Mouse (Mus musculus): ENCODE results near the gene Zfp36l1. TPM values are rescaled to one million over a fixed set of nuclear protein-coding genes. Genes with fewer than 3 reads are reported as not detected.

The Zfp36l1 gene
- polyA plus RNA-seq, 1 experiment from 2014 or later, result 92.3 TPM

- H3K9me3 ChIP-seq (replicated peaks), result no peaks in the 10 kb centered on the region
- H3K27me3 ChIP-seq, result no peaks in the 10 kb centered on the region
- H3K4me1 ChIP-seq, result peaks cover 40% of the 10 kb centered on the region
- no peak overlapping the region for H3K4me2 ChIP-seq (replicated peaks)
- H3K36me3 ChIP-seq, result no peaks in the 10 kb centered on the region
- H3K4me3 ChIP-seq, result no peak overlapping the region
- WGBS, result 87% methylated on average over 5 of the region's 5 CpGs
- ATAC-seq (ENCODE audit: low FRiP score), result no peak
- H3K9ac ChIP-seq, result no peak overlapping the region
- no peak overlapping the region for H3K27ac ChIP-seq
Measured at GRCm38 (mm10) chr12:80127191-80127762, 14.5 kb upstream of the Zfp36l1 start.

DNA sequence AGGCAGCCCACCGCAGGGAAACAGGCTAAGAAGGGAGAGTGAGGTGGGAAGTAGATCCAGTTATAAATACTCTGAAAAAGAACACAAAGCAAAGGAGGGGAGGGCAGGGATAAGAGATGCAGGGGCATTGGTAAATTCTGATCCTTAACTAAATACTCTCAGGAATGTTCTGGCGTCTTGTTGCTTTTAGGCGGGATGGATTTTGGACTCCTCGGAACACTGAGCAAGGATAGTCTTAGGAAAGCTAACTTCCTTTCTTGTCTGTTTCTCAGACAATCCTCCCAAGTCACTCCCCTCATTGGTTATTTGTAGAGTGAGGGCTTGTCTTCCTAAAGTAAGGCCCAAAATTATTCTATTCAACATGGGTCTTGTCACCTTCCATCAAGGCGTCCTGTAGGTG, 12.5 kb upstream of the Zfp36l1 start:
- Histone ChIP-seq H3K4me2 (replicated peaks) (no peak overlapping the region), H3K9ac (no peak overlapping the region), H3K4me1 (peaks cover 23% of the 10 kb centered on the region), H3K9me3 (replicated peaks) (no peaks in the 10 kb centered on the region), H3K4me3 (no peak overlapping the region), H3K27ac (no peak overlapping the region), H3K27me3 (no peaks in the 10 kb centered on the region), H3K36me3 (peaks cover 3% of the 10 kb centered on the region)
- 94% methylated on average over 5 of the region's 5 CpGs for WGBS
- ATAC-seq (ENCODE audit: low FRiP score), result no peak

DNA sequence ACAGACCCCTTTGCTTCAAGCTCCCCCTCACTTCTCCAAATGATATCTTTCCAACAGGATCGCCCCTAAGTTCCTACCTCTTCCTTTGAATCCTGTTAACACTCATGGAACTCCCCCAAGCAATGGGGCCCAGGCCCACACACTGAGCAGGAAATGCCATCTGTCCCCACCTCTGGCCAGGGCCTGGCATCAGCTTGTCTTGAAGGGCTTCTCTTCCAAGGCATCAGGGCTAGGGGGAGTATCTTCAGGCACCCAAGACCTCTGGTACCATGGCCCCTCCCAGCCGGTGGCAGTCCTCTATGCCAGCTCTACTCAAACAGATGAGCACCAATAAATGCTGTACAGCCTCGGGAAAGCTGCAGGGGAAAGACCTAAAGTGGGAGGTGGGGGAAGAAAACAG, 11.9 kb upstream of the Zfp36l1 start:
- Histone ChIP-seq H3K4me1 (peaks cover 17% of the 10 kb centered on the region), H3K4me3 (no peak overlapping the region), H3K36me3 (peaks cover 7% of the 10 kb centered on the region), H3K9ac (no peak overlapping the region), H3K27ac (no peak overlapping the region), H3K4me2 (replicated peaks) (no peak overlapping the region), H3K9me3 (replicated peaks) (no peaks in the 10 kb centered on the region), H3K27me3 (no peaks in the 10 kb centered on the region)
- no peak for ATAC-seq (ENCODE audit: low FRiP score)
- 74% methylated on average over 3 of the region's 3 CpGs for WGBS

DNA sequence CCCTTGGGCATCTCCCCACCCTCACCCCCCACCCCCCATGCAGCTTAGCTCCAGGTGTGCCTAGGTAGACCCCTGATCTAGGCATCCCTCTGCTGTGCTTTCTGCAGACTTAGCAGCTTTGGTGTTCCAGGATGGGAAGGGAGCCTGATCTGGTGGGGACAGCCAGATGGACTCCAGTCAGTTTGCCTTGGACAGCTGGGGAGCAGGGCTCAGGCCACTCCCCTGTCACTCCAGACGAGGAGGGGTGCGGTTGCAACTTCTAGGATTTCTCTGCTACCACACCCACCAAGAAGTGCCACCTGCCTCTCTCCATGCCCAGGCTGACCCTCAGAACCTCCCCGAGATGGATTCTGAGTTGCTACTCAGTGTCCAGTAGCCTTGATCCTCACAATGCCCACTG, 11.4 kb upstream of the Zfp36l1 start:
- Histone ChIP-seq H3K27ac (0 out of 2 replicates have a peak overlapping the region, but pooled peaks have one; percentile 62), H3K36me3 (peaks cover 11% of the 10 kb centered on the region), H3K9ac (no peak overlapping the region), H3K4me2 (replicated peaks) (no peak overlapping the region), H3K4me3 (no peak overlapping the region), H3K4me1 (peaks cover 12% of the 10 kb centered on the region), H3K9me3 (replicated peaks) (no peaks in the 10 kb centered on the region), H3K27me3 (no peaks in the 10 kb centered on the region)
- no peak for ATAC-seq (ENCODE audit: low FRiP score)
- 72% methylated on average over 3 of the region's 3 CpGs for WGBS

DNA sequence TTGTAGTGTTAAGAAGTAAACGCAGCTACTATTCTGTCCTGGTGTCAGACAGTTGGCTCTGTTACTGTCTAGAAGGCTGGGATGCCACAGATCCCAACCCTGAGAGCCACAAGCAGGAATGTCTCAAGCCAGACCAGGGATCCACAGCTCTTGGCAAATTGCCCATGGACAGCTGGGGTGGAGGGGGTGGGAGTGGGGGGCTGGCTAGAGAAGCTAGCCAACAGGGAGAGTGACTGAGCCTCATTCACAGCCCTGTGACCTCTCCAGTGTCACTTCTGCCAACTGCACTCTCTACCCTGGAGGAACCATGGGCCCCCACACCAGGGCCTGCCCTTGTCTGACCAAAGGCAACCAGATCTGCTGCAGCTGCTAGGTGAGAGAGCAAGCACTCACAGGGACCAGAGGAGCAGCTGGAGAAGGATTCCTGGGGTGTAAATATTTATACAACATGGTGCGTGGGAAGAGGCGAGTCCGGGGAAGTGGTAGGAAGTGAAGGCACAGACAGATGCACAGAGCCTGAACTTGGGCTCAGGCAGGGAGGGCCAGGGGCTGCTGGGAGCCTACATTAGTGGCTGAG, 10.5 kb upstream of the Zfp36l1 start:
- H3K9me3 ChIP-seq (replicated peaks), result no peaks in the 10 kb centered on the region
- peak overlapping the region; percentile 62 for H3K27ac ChIP-seq
- H3K4me2 ChIP-seq (replicated peaks), result no peak overlapping the region
- WGBS, result 53% methylated on average over 4 of the region's 4 CpGs
- H3K4me3 ChIP-seq, result no peak overlapping the region
- H3K27me3 ChIP-seq, result no peaks in the 10 kb centered on the region
- peak overlapping the region; percentile 24; the same call in 1 of the 2 replicates for H3K9ac ChIP-seq
- no peak for ATAC-seq (ENCODE audit: low FRiP score)
- H3K36me3 ChIP-seq, result peaks cover 11% of the 10 kb centered on the region
- H3K4me1 ChIP-seq, result peaks cover 11% of the 10 kb centered on the region

DNA sequence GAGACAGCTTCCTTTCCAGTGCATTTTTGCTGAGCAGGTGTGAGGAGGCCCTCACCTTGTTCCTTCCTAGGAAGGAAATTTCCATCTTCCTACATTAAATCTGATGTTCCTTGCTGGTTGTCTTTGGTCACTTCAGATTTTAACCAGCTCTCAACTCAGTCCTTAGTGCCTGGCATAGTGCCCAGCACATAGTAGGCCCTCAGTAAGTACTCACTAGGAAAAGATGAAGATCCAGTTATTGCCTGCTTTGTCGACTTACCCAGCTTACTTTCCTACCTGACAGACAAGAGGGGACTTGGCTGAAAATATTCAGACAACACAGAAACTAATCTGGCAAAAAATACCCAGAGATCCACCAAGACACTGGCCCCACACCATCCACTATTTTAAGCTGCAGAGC, 8.6 kb upstream of the Zfp36l1 start:
- H3K9me3 ChIP-seq (replicated peaks), result no peaks in the 10 kb centered on the region
- ATAC-seq (ENCODE audit: low FRiP score), result no peak
- no peak overlapping the region for H3K27ac ChIP-seq
- 77% methylated on average over 1 of the region's 1 CpGs for WGBS
- H3K36me3 ChIP-seq, result peaks cover 11% of the 10 kb centered on the region
- H3K4me3 ChIP-seq, result no peak overlapping the region
- H3K9ac ChIP-seq, result no peak overlapping the region
- H3K4me2 ChIP-seq (replicated peaks), result no peak overlapping the region
- H3K27me3 ChIP-seq, result no peaks in the 10 kb centered on the region
- peaks cover 14% of the 10 kb centered on the region for H3K4me1 ChIP-seq

GRCm38 (mm10) chr12:80118588-80118987, 5.8 kb upstream of the Zfp36l1 start:
- ATAC-seq (ENCODE audit: low FRiP score), result no peak
- no peak overlapping the region for H3K9ac ChIP-seq
- peaks cover 32% of the 10 kb centered on the region for H3K4me1 ChIP-seq
- peaks cover 11% of the 10 kb centered on the region for H3K36me3 ChIP-seq
- H3K27ac ChIP-seq, result no peak overlapping the region
- H3K27me3 ChIP-seq, result no peaks in the 10 kb centered on the region
- H3K4me3 ChIP-seq, result no peak overlapping the region
- no peak overlapping the region for H3K4me2 ChIP-seq (replicated peaks)
- 89% methylated on average over 1 of the region's 1 CpGs for WGBS
- H3K9me3 ChIP-seq (replicated peaks), result no peaks in the 10 kb centered on the region

DNA sequence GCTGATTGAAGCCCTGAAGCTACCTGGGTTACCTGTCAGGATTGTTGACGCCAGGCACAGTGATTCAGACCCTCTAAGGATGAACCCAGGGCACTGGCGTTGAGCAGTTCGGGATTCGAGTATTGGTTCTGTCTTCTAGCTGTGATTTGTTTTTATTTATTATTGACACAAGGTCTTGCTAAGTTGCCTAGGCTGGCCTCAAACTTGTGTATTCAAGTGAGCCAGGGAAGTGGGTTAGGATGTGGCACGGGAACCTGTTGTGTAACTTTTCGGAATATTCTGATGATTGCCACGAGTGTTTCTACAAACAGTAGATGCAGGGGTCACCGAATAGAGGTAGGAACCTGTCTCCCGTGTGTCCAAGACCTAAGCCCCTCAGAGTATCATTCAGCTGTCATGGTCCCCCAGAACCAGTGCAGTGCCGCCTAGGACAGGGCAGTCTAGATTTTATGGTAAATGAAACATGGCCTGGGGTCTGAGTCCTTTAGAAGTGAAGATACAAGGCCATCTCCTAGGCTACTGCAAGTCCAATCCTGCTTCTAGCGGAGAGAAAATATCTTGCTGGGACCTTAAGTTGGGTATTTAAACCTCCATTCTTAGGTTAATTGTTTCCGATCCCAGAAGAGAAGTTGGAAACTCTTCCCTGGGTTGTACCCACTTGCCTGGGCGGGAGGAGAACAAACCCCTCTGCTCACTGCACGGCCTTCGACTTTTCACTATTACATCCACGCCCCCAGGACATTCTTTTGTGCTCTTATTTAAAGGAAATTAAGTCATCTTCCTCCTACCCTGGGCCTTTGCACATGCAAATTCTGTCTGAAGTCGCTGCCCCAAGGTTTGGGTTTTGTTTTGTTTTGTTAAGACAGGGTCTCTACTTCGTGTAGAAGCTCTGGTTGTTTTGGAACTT, 3.6 kb upstream of the Zfp36l1 start:
- ATAC-seq (ENCODE audit: low FRiP score), result no peak
- peak overlapping the region; percentile 96 for H3K27ac ChIP-seq
- H3K9ac ChIP-seq, result peak overlapping the region; percentile 81
- H3K9me3 ChIP-seq (replicated peaks), result no peaks in the 10 kb centered on the region
- peak overlapping the region; percentile 72 for H3K4me3 ChIP-seq
- H3K4me2 ChIP-seq (replicated peaks), result peak overlapping the region; percentile 93
- WGBS, result 31% methylated on average over 18 of the region's 18 CpGs
- peaks cover 8% of the 10 kb centered on the region for H3K27me3 ChIP-seq
- peaks cover 11% of the 10 kb centered on the region for H3K36me3 ChIP-seq
- H3K4me1 ChIP-seq, result peaks cover 22% of the 10 kb centered on the region

- H3K4me2 ChIP-seq (replicated peaks), result peak overlapping the region; percentile 93
- H3K27ac ChIP-seq, result peak overlapping the region; percentile 96
- peaks cover 25% of the 10 kb centered on the region for H3K4me1 ChIP-seq
- H3K36me3 ChIP-seq, result peaks cover 11% of the 10 kb centered on the region
- no peaks in the 10 kb centered on the region for H3K9me3 ChIP-seq (replicated peaks)
- peaks cover 8% of the 10 kb centered on the region for H3K27me3 ChIP-seq
- peak overlapping the region; percentile 81 for H3K9ac ChIP-seq
- ATAC-seq (ENCODE audit: low FRiP score), result no peak; the same call in 1 of the 2 replicates
- peak overlapping the region; percentile 72 for H3K4me3 ChIP-seq
- under 1% methylated on average over 30 of the region's 30 CpGs for WGBS
Measured at GRCm38 (mm10) chr12:80115863-80116194, 3.0 kb upstream of the Zfp36l1 start.

DNA sequence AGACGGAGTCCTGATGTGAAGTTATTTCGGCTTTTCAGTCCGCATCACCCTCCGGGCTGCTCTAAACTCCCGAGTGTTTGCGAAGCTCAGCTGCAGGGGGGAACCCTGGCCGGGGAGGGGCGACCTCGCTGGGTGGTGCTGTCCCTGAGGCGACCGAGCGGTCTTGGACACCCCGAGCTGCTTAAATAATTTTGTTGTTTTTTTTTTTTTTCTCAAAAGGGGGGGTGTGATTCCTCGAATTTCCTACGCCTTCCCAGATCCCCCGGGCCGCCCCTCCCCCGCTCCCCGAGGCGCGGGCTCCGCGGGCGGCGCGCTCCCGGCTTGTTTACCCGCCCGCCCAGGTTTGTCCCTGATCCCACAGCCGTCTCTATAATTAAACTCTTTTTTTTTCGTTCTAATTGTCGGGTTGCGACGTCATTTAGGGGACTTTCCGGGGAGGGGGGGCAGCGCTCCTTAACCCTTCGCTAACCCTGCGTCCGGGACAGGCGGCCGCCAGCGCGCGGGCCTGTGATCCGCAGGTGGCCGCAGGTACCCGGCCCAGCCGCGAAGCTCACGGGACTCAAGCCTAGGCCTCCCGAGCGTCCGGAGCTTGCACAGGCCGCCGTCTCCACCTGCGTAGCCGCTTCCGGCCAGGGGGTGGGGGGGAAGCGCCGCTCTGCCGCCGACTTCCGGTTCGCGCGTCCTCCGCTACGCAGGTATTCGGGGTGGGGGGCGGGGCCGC, 2.5 kb upstream of the Zfp36l1 start:
- under 1% methylated on average over 70 of the region's 71 CpGs for WGBS
- H3K36me3 ChIP-seq, result peaks cover 8% of the 10 kb centered on the region; the same call in 1 of the 2 replicates
- peak overlapping the region; percentile 72 for H3K4me3 ChIP-seq
- peaks cover 29% of the 10 kb centered on the region for H3K4me1 ChIP-seq
- H3K27me3 ChIP-seq, result peaks cover 8% of the 10 kb centered on the region
- peak overlapping the region; percentile 96 for H3K27ac ChIP-seq
- ATAC-seq (ENCODE audit: low FRiP score), result peak; percentile 68
- H3K9me3 ChIP-seq (replicated peaks), result no peaks in the 10 kb centered on the region
- peak overlapping the region; percentile 93 for H3K4me2 ChIP-seq (replicated peaks)
- peak overlapping the region; percentile 81 for H3K9ac ChIP-seq

DNA sequence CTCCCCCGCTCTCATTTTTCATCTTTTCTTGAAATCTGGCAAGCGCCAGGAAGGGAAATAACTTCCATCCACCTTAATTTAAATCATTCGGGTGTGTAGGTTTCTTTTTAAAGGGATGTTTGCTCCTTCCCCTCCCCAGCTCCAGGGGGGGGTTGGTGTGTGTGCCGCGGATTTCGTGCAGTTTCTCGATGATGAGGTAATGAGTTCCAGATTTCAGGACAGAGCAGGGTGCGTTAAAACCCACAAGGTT, 2.0 kb upstream of the Zfp36l1 start:
- Histone ChIP-seq H3K9ac (peak overlapping the region; percentile 81), H3K4me1 (peaks cover 32% of the 10 kb centered on the region), H3K9me3 (replicated peaks) (no peaks in the 10 kb centered on the region), H3K27ac (peak overlapping the region; percentile 96), H3K36me3 (peaks cover 10% of the 10 kb centered on the region; the same call in 1 of the 2 replicates), H3K27me3 (peaks cover 8% of the 10 kb centered on the region), H3K4me2 (replicated peaks) (peak overlapping the region; percentile 93), H3K4me3 (peak overlapping the region; percentile 72)
- 0 out of 2 replicates have a peak, but pooled peaks have one; percentile 0 for ATAC-seq (ENCODE audit: low FRiP score)
- WGBS, result under 1% methylated on average over 8 of the region's 8 CpGs
